Mouse (Mus musculus) bone marrow, adult 2 months (tissue): ENCODE measurements around the gene Sirt2.

Experiments used
- CTCF ChIP-seq: fragments of 200-500 bp; IDR thresholded peaks from 2 replicates; pipeline ENCODE4 v1.5.1; 2011; ENCODE audit warnings: low read length, control low read depth; ENCODE audit not compliant: control insufficient read depth, insufficient read depth
- POLR2A ChIP-seq: fragments of 200-500 bp; IDR thresholded peaks from 2 replicates; pipeline ENCODE4 v1.6.1; 2011; ENCODE audit warnings: low read depth, mild to moderate bottlenecking, control low read depth, low read length, borderline replicate concordance; ENCODE audit not compliant: control insufficient read depth

GRCm38 (mm10) chr7:28823932-28824331 is 57.4 kb downstream of the Sirt2 start:
- TF ChIP-seq CTCF (no peak), POLR2A (no peak)
